Mouse (Mus musculus) forelimb bud, embryonic 11.5 days (tissue): ENCODE measurements around the gene 1700056E22Rik.

Experiments
- DNase-seq: peaks from one replicate; pipeline ENCODE4 v3.0.0-alpha.2; 2012; ENCODE audit warnings: low read depth, low spot score

The 1700056E22Rik gene

GRCm38 (mm10) chr1:184051824-184052223 is 17.7 kb upstream of the 1700056E22Rik start:
- DNase-seq, result no peak

DNA sequence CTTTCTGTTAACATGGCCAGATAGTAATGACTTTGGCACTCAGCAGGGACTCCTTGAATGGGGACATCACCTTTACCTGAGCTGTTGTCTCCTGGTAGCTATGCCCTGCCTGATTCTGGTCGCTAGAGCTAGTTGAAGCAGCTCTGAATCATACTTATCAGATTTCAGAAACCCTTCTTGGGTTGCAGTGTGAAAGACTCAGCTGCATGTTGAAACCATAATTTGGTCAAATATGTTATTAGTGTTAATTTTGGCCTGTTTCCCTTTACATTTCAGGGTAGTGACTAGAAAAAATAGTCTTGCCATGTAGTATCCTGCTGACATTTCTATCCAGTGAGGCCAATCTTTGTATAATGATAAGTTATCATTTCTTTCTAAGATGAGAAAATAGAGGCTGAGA is 17.2 kb upstream of the 1700056E22Rik start:
- no peak for DNase-seq

GRCm38 (mm10) chr1:184048675-184049418 is 14.7 kb upstream of the 1700056E22Rik start:
- DNase-seq, result no peak

GRCm38 (mm10) chr1:184047818-184048217 is 13.7 kb upstream of the 1700056E22Rik start:
- no peak for DNase-seq

GRCm38 (mm10) chr1:184046070-184046677 is 12.1 kb upstream of the 1700056E22Rik start:
- DNase-seq, result peak; percentile 75

GRCm38 (mm10) chr1:184043391-184043790 is 9.3 kb upstream of the 1700056E22Rik start:
- no peak for DNase-seq

DNA sequence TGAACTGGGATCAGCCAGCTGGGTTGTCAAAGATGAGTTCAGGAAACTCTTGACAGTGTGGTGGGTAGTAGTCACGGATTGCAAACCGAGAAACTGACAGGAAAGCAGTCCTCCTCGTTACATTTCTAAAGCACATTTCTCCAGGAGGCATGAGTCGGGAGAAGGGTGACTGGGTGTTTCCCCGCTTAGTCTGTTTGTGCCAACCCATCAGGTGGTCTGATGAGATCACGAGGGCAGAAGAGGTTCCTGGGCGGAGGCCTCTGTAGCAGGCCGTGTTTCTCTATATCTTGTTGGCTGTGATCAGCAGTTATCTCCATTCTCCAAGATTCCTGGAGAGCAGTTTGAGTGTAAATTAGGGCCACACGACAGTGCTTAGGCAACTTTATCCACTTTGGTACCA is 8.6 kb upstream of the 1700056E22Rik start:
- no peak for DNase-seq

DNA sequence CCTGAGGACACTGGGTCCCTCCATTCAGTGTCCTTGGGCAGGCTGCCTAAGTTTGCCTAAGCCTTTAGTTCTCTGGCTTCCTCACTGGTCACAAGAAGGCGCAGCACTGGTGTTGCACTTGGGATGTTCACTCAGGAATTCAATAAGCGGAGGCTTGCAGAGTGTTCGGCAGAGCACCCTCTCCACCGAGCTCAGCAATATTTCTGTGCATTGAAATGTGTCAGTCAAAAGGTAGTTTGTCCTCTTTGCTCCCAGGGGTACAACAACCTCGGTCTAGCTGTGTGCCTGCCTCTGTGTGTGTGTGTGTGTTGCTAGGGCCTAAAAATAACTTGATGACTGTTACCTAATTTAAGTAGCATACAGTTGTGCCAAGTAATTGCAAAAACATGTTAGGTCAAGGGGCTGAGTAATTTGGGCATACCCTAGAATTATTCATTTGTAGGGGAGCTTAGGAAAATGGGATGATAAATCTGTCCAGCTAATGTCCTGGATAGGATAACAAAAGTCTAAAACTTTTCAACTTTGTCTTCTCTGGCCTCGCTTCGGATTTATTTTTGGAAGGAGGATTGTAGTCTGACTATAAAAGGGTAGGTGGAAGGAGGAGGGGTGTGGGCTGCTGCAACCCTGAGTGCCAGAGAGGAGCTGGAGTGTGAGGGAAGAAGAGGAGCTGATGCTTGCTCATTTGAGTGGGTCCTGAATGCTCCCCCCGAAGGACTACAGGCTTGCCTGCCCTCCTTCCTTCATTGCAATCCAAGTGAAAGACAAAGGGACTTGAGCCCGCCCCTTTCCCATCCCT is 7.9 kb upstream of the 1700056E22Rik start:
- DNase-seq, result no peak

GRCm38 (mm10) chr1:184040906-184041305 is 6.8 kb upstream of the 1700056E22Rik start:
- no peak for DNase-seq

GRCm38 (mm10) chr1:184040181-184040580 is 6.1 kb upstream of the 1700056E22Rik start:
- DNase-seq, result no peak

DNA sequence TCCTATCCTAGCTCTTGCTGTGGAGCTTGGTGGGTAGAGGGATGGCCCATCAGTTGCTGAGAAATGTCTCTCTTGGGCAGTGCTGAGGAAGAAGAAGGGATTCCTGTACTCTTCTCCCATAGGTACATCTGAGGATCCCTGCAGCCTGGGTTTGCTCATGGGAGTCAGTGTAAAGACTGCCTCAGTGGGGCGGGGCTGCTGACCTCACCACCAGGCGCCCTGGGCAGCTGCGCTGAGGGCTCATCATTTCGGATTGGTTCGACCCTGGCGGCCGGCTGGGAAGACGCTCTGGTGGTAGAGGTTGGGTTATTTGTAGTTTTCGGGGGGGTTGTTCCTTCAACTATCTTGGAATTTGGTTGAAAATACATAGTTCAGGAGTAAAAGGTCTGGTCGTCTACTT is 5.2 kb upstream of the 1700056E22Rik start:
- no peak for DNase-seq

DNA sequence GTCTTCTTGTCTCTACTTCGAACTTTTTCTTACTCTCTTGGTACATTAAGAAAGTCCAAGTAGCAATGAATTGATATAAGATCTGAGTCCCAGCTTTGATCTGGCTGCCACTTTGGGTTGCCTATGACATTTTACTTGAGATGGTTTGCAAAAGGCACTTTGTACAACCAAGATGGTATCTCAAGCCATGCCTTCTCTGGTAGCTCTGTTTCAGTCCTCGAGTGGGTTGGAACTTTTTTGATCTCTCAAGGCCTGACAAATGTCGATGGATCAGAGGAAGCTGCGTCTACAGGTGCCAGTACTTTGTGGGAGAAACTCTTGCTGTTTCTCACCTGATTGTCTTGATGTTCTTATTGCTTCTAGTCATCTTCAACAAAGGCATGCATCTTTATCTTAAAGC is 3.7 kb upstream of the 1700056E22Rik start:
- no peak for DNase-seq

GRCm38 (mm10) chr1:184035346-184035903 is 1.3 kb upstream of the 1700056E22Rik start:
- no peak for DNase-seq

GRCm38 (mm10) chr1:184034741-184035181 is 660 bp upstream of the 1700056E22Rik start:
- peak; percentile 21 for DNase-seq

GRCm38 (mm10) chr1:184033390-184034010 is 601 bp downstream of the 1700056E22Rik start:
- DNase-seq, result no peak

DNA sequence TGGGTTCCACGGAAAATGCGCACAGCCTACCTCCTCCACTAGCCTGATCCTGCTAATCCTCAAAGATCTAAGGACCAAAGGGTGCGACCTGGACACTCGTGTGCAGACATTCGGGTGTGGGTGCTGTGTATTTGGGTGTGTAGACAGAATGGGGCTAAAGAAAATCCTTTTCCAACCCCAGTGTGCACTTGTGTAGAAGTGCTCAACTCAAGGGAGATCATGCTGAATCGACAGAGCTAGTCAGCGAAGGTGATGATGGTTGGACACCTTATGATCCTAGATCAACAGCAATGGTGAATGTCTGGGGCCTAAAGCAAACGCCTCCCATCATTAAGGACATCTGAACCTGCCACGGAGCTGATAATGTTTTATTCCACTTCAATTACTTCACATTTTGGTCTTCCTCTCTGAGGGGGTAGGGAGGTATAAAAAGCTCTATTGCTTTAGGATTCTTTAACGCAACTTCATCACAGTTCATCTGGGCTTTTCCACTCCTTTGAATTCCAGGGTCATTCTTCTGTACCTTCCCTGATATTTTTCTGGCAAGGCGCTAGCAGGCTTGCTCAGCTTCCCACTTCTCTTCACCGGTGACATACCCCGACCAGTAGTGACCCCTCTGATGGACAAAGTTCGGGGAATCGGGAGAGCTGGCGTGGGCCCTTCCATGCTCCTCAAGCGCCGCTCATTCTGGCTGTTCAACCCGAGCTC is 1.3 kb downstream of the 1700056E22Rik start:
- no peak for DNase-seq

DNA sequence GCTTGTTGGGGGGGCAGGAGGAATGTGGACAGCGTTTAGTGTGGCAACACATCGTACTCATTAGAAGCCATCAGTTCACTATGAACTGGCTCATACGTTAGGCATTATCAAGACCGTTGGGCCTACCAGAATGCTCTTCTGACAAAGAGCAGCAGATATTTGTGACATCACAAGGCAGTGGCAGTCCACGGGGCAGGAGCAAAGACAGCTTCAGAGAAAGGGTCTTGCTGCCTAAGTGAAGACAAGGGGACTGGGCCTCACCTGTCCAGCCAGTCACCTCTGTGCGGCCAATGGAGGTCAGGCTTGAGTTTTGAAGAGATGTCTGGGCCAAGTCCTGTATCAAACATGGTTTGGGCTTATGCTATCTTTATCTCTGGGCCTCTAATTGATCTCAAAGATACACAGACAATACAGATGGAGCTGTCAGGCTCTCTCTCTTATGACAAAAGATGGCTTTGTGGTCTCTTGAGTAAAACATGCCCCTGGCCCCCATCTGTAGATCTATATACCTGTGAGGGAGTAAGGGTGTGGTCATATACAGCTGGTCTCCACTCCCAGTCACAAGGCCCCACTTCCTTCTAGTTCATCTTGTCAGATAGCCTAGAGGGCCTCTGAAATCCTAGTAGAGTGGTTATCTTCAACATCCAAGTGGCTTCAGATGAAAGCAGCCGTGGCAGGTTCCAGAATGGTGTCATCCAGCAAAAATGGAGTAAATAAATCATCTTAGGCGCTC is 3.9 kb downstream of the 1700056E22Rik start:
- DNase-seq, result no peak

GRCm38 (mm10) chr1:184027039-184027438 is 7.1 kb downstream of the 1700056E22Rik start:
- DNase-seq, result no peak

- DNase-seq, result no peak
Observed at GRCm38 (mm10) chr1:184025079-184025478, 9.0 kb downstream of the 1700056E22Rik start.

DNA sequence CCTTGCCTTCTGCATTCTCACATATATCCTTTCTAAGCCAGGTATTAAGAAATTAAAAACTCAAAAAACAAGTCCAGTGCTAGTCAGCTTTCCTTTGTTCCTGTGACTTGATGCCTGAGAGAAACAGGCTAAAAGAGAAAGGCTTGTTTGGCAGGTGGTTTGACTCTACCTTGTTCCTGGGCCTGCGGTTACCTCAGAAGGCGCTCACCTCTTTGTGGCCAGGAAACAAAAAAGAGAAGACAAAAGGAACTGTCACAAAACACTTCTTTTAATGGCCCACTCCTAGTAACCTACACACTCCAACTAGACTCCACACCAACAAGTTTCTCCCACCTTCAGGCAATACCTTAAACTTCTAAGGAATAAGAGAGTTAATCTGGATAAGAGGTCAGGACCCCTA is 9.5 kb downstream of the 1700056E22Rik start:
- DNase-seq, result no peak
